Mouse (Mus musculus) heart, adult 2 months (tissue): ENCODE data around the gene Map3k5. TPM values are rescaled to one million over a fixed set of nuclear protein-coding genes. Genes with fewer than 3 reads are reported as not detected.

Source experiments
- DNase-seq, 2 experiments: peaks; one replicate each; pipeline ENCODE4 v3.0.0; 2021
- H3K27ac ChIP-seq: fragments of 200-600 bp; 2 replicates; pipeline ENCODE4 v1.8.1; 2022
- H3K27me3 ChIP-seq: fragments of 200-500 bp; 2 replicates; pipeline ENCODE4 v1.6.1; 2012; ENCODE audit warnings: mild to moderate bottlenecking, low read length, inconsistent platforms, mixed read lengths; ENCODE audit not compliant: control insufficient read depth, insufficient read depth
- H3K36me3 ChIP-seq: fragments of 200-500 bp; 2 replicates; pipeline ENCODE4 v1.6.1; 2012; ENCODE audit warnings: low read length, inconsistent platforms; ENCODE audit not compliant: control insufficient read depth, insufficient read depth
- H3K4me1 ChIP-seq: fragments of 200-500 bp; 2 replicates; pipeline ENCODE4 v1.6.1; 2011; ENCODE audit warnings: low read length; ENCODE audit not compliant: control insufficient read depth, insufficient read depth
- H3K4me3 ChIP-seq: fragments of 200-600 bp; 2 replicates; pipeline ENCODE4 v1.8.1; 2022
- H3K79me2 ChIP-seq: fragments of 200-500 bp; replicated peaks from 2 replicates; pipeline ENCODE4 v1.6.1; 2012; ENCODE audit warnings: mild to moderate bottlenecking, inconsistent platforms, low read length, moderate library complexity, mixed read lengths; ENCODE audit not compliant: control insufficient read depth, insufficient read depth
- H3K9ac ChIP-seq: fragments of 200-500 bp; 2 replicates; pipeline ENCODE4 v1.6.1; 2012; ENCODE audit warnings: low read depth, mild to moderate bottlenecking, control low read depth, inconsistent platforms, low read length, mixed read lengths
- CTCF ChIP-seq: fragments of 200-600 bp; IDR thresholded peaks from 2 replicates; pipeline ENCODE4 v1.8.1; 2022; ENCODE audit warnings: antibody characterized with exemption, mild to moderate bottlenecking, moderate library complexity
- EP300 ChIP-seq: fragments of 200-500 bp; IDR thresholded peaks from 2 replicates; pipeline ENCODE4 v1.6.1; 2011; ENCODE audit warnings: low read depth, low read length, control low read depth; ENCODE audit not compliant: insufficient read depth
- POLR2A ChIP-seq: fragments of 200-500 bp; IDR thresholded peaks from 2 replicates; pipeline ENCODE4 v1.6.1; 2011; ENCODE audit warnings: mild to moderate bottlenecking, low read depth, low read length, control low read depth; ENCODE audit not compliant: insufficient read depth
- WGBS: fragments of 180-500 bp; shearing (Covaris S2); methylation state at CpG from one replicate; pipeline ENCODE4 v1.1.7; 2018; 5-methylcytosine and 5-hydroxymethylcytosine counted together
- intact Hi-C: fragments of 180-260 bp; cut with DNase I; formaldehyde crosslinking; loops from one replicate; pipeline ENCODE4 v1.15.1; 2025
- polyA plus RNA-seq: library from polyadenylated mRNA; depleted of rRNA; stranded (reverse); fragments of >200 nt; gene quantifications from 2 replicates; pipeline ENCODE4 v1.2.3, GENCODE M21; 2012
- total RNA-seq, 2 experiments: library from RNA; stranded (reverse); gene quantifications; 2 replicates each; pipeline ENCODE4 v1.2.3; 2021

Map3k5 gene
- total and polyA plus RNA-seq, 3 experiments: 7.6 to 45.3 (median 42.6) TPM

GRCm38 (mm10) chr10:19989986-19990385 is 55.7 kb downstream of the Map3k5 start:
- Histone ChIP-seq H3K4me1 (peaks cover 10% of the 10 kb centered on the region), H3K79me2 (peaks cover 5% of the 10 kb centered on the region), H3K9ac (no peak overlapping the region), H3K4me3 (no peak overlapping the region), H3K27me3 (no peaks in the 10 kb centered on the region), H3K36me3 (peaks cover 4% of the 10 kb centered on the region; the same call in 1 of the 2 replicates), H3K27ac (no peak overlapping the region)
- no peak for DNase-seq
- TF ChIP-seq CTCF: no peak
- TF ChIP-seq POLR2A: no peak
- TF ChIP-seq EP300: no peak
- 84% methylated on average over 6 of the region's 6 CpGs for WGBS
- intact Hi-C loops: no loop called here

GRCm38 (mm10) chr10:19990638-19991037 is 56.4 kb downstream of the Map3k5 start:
- no peak for TF ChIP-seq POLR2A
- TF ChIP-seq EP300: no peak
- TF ChIP-seq CTCF: no peak
- H3K4me1 ChIP-seq: peaks cover 10% of the 10 kb centered on the region
- H3K27me3 ChIP-seq: no peaks in the 10 kb centered on the region
- H3K27ac ChIP-seq: no peak overlapping the region
- H3K36me3 ChIP-seq: peaks cover 4% of the 10 kb centered on the region; the same call in 1 of the 2 replicates
- no peak overlapping the region for H3K9ac ChIP-seq
- H3K4me3 ChIP-seq: no peak overlapping the region
- no peak for DNase-seq
- intact Hi-C loops: no loop called here
- WGBS: 41% methylated on average over 6 of the region's 6 CpGs
- peaks cover 5% of the 10 kb centered on the region for H3K79me2 ChIP-seq

GRCm38 (mm10) chr10:19991237-19991865 is 57.1 kb downstream of the Map3k5 start:
- Histone ChIP-seq H3K79me2 (peaks cover 5% of the 10 kb centered on the region), H3K36me3 (peaks cover 4% of the 10 kb centered on the region; the same call in 1 of the 2 replicates), H3K4me3 (no peak overlapping the region), H3K9ac (no peak overlapping the region), H3K27me3 (no peaks in the 10 kb centered on the region), H3K4me1 (peaks cover 10% of the 10 kb centered on the region), H3K27ac (no peak overlapping the region)
- WGBS: 69% methylated on average over 3 of the region's 3 CpGs
- DNase-seq: no peak
- no peak for TF ChIP-seq EP300
- no peak for TF ChIP-seq POLR2A
- TF ChIP-seq CTCF: no peak
- intact Hi-C loops: no loop called here

- intact Hi-C loops: no loop called here
- Histone ChIP-seq H3K79me2 (peaks cover 5% of the 10 kb centered on the region), H3K4me1 (peaks cover 10% of the 10 kb centered on the region), H3K4me3 (no peak overlapping the region), H3K9ac (no peak overlapping the region), H3K36me3 (peaks cover 4% of the 10 kb centered on the region; the same call in 1 of the 2 replicates), H3K27ac (no peak overlapping the region), H3K27me3 (no peaks in the 10 kb centered on the region)
- TF ChIP-seq POLR2A (no peak), CTCF (no peak), EP300 (no peak)
- DNase-seq: peak in 1 of 2 experiments; percentile 37
- 30% methylated on average over 3 of the region's 3 CpGs for WGBS
Observed at GRCm38 (mm10) chr10:19991866-19992252, 57.6 kb downstream of the Map3k5 start.

- peak in 1 of 2 experiments; percentile 42 for DNase-seq
- H3K27me3 ChIP-seq: no peaks in the 10 kb centered on the region
- no peak overlapping the region for H3K27ac ChIP-seq
Observed at GRCm38 (mm10) chr10:19994469-19995450, 60.5 kb downstream of the Map3k5 start.

More at GRCm38 (mm10) chr10:19994469-19995450, 60.5 kb downstream of the Map3k5 start:
- TF ChIP-seq POLR2A (no peak), EP300 (no peak), CTCF (no peak)
- H3K4me1 ChIP-seq: peaks cover 13% of the 10 kb centered on the region
- peaks cover 3% of the 10 kb centered on the region; the same call in 1 of the 2 replicates for H3K79me2 ChIP-seq
- no peak overlapping the region for H3K4me3 ChIP-seq
- no peak overlapping the region for H3K9ac ChIP-seq
- intact Hi-C loops: no loop called here
- peaks cover 4% of the 10 kb centered on the region; the same call in 1 of the 2 replicates for H3K36me3 ChIP-seq
- WGBS: 57% methylated on average over 14 of the region's 14 CpGs
